Mouse (Mus musculus): Measurements from ENCODE around the gene Olfr214.
"Not testable (repeated sequence)": the region's sequence is repeated elsewhere in the genome, so short reads cannot be mapped to it uniquely, and the experiment has no call there.

The Olfr214 gene

GRCm38 (mm10) chr6:116553935-116554334 lies at the start of gene Olfr214:
Gene Olfr214, plus strand, starts transcription at chr6:116554235.
- no peak for DNase-seq (ENCODE audit: low spot score in 2 of 2)

GRCm38 (mm10) chr6:116506302-116507003 lies 47.6 kb upstream of the Olfr214 start, which contains the start of gene Olfr212:
Gene Olfr212, plus strand, starts transcription at chr6:116506516.
- DNase-seq (ENCODE audit: low spot score in 2 of 2), result not testable (repeated sequence)

- DNase-seq (ENCODE audit: low spot score in 2 of 2), result no peak
These were observed 39.2 kb upstream of the Olfr214 start for GRCm38 (mm10) chr6:116514832-116515231.

- no peak for DNase-seq (ENCODE audit: low spot score in 2 of 2)
These were observed 15.9 kb upstream of the Olfr214 start, which contains the start of gene Olfr213 for GRCm38 (mm10) chr6:116538156-116538555. Gene Olfr213, plus strand, starts transcription at chr6:116538456.

GRCm38 (mm10) chr6:116542500-116542899 lies 11.5 kb upstream of the Olfr214 start:
- DNase-seq (ENCODE audit: low spot score in 2 of 2), result no peak

GRCm38 (mm10) chr6:116550841-116551240 lies 3.2 kb upstream of the Olfr214 start, which contains the start of gene Gm5580:
Gene Gm5580, plus strand, starts transcription at chr6:116551141.
- not testable (repeated sequence) for DNase-seq (ENCODE audit: low spot score in 2 of 2)

- no peak for DNase-seq (ENCODE audit: low spot score in 2 of 2)
These were observed 917 bp downstream of the Olfr214 start for GRCm38 (mm10) chr6:116554952-116555351.

GRCm38 (mm10) chr6:116569834-116570233 lies 15.8 kb downstream of the Olfr214 start:
- DNase-seq (ENCODE audit: low spot score in 2 of 2), result peak in 1 of 2 experiments; percentile 33

- no peak for DNase-seq (ENCODE audit: low spot score in 2 of 2)
These were observed 30.1 kb downstream of the Olfr214 start, which contains the start of gene Olfr215 for GRCm38 (mm10) chr6:116584095-116584494. Gene Olfr215, minus strand, starts transcription at chr6:116584195.

GRCm38 (mm10) chr6:116600969-116601368 lies 46.9 kb downstream of the Olfr214 start:
- not testable (repeated sequence) for DNase-seq (ENCODE audit: low spot score in 2 of 2)

GRCm38 (mm10) chr6:116607230-116607629 lies 53.2 kb downstream of the Olfr214 start:
- DNase-seq (ENCODE audit: low spot score in 2 of 2), result no peak
